Mouse (Mus musculus): ENCODE measurements around the gene Fam168a.

The Fam168a gene

DNA sequence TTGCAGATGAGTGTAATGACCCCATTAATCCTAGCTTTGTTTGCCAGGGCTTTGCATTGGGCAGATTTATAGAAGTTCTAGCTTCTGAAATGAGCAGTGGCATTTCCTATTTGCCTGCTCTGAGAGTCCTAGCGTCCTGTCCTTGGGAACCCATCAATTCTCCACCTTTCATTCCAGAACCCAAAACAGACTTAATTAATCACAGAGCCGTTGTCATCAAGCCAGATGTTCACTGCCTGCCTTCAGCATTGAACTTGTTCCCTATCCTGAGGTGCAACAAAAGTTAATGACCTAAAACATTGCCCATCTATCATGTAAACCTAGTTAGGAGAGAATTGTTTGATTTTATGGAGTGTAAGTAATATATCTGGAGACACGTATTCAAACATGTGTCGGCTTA is 79.0 kb downstream of the Fam168a start:
- no peak for DNase-seq

DNA sequence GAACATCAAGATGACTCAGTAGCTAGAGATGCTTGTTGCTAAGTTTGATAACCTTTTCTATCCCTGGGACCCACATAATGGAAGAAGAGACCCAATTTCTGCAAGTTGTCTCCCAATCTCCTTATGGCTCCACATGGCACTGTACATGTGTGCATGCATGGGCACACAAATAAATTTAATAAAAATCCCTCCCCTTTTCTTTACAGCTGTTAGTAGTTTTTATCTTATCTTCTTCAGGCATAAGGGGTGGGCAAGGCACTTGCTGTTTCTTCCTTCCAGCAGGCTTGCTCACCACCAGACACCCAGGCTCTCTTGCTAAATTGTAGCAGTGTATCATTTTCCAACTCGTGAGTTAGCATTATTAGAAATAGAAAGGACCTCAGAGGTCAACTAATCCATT is 79.6 kb downstream of the Fam168a start:
- DNase-seq: no peak

DNA sequence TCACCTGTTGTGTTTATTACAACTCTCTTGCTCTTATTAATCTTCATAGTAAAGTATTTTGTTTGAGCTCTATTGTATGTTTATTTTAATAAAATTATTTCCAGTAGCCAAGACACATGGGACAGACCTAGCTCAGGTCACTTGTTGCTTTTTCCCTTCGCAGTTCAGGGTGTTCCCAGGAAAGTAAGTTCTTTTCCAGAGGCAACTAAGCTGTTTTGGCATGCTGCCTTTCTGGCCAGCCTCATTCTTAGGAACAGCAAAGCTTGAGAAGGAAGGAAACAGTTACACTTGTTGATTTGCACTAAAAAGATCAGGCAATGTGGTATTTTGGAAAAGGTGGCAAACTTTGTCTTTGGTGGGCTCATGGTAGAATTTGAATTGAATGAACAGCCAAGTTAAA is 81.9 kb downstream of the Fam168a start:
- peak; percentile 17 for DNase-seq

DNA sequence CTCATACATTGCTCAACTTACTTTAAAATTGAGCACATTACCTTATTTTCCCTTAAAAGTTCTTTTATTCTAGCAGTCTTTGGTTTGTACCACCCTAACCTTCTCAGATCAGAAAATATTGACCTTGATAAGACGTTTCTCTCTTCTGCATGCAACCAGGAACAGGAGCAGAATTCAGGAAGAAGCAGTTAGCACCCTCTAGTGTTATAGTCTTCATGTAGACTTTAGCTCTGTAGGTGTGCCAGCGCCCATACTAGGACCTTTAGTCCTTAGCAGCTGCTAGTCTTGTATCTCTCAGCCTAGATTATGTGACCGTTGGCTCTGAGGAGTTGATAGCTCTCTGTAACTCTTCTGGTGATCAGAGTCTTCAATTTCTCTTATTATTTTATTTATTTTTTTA is 92.4 kb downstream of the Fam168a start:
- DNase-seq: no peak

DNA sequence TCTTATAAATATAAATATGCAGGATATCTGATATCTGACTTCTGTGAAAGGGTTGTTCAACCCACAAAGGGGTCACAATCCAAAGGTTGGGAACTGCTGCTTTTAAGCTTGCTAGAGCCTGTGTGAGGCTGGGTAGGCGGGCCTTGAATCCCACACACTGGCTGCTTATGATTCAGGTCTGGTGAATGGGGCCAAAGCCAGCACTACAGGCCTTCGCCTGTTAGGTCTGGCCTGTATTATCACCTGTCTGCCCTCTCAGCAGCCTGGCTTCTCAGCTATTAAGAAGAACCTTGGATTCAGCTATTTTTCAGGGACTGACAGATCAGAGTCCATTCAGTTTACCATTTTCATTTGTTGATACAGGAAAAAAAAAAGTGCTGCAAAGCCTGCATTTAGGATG is 99.0 kb downstream of the Fam168a start:
- no peak for DNase-seq

DNA sequence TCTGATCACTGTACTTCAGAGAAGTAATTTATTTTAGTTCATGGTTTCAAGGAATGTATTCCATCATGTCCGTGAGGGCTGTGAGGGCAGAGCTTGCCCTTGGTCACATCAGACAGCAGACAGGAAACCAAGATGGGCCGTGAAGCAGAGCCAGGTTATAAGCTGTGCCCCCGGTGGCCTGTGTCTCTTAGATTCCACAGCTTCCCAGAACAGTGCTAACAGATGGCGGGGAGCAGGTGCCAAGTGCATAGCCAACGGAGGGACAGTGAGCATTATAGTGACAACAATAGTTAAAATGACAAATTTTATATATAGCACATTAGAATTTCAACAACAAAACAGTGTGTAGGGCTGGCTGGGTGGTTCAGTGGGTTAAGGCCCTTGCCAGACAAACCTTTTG is 105.5 kb downstream of the Fam168a start:
- no peak for DNase-seq

DNA sequence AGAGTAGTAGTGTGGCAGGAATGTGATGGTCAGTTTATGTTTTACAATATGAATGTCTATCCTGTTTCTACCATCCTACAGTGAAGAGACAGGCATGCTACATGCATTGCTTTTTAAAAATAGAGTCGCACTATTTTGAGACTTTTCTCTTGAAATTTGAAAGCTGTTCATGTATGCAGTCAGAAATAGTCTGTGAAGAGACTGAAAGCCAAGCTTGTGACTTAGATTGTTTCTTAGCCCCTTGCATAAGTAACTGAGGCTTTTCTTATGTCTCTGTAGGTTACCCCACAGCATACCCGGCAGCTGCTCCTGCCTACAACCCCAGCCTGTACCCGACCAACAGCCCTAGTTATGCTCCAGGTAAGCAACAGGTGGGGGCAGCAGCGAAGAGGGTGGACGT is 106.2 kb downstream of the Fam168a start:
- DNase-seq: no peak

DNA sequence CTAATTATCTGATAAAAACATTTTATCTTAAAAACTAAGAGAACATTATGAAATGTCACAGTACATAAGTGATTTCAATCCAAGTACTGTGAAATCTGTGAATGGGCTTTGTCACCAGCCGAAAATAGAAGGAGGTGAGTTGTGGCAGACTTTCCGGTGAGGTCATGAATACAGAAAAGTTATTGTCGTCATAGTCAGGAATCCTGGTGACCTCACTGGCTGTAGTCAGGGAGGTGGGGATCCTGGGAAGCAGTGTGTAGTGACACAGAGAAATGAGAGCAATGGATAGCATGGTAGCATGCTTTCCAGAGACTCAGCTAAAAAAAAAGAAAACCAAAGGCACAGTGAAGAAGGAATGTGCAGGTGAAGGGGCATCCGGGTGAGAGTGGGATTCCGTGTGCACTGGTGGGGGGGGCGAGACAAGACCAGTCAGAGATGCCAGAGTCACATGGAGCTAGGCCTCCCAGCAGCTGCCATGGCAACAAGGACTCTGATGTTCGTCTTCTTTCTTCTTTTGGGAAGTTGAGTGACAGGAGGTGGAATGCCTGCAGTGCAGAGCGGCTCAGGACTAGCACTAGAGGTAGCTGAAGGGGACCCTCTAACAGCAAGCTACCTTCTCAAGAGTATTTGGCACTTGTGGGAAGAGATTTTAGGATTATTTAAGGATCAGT is 109.6 kb downstream of the Fam168a start:
- no peak for DNase-seq

DNA sequence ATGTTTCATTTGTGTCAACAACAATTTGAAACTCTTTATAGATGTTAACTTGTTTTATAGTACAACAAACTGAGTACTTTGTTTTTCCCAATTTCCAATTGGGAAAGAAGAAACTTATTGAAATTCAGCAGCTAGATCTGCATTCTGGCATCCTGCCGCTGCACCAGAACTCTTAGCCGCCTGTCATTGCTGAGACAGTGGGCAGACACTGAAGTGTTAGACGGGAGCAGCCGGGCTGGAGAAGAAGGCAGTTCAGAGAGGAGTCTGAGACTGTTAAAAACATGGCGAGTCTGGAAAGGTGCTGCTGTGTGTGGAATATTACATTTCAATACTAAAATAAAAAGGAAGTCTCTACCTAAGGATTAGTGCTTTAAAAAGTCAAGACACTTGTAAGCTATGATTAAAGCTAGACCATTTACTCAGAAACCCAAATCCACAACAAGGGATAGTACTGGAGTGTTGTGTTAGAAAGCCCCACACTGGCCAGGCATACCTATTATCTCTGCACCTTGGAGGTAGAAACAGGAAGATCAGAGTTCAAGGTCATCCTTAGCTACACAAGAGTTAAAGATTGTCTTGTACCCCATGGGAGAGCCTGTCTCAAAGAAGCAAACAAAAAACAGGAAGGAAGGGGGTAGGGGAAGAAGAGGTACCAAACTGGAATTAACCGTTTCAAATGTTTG is 110.5 kb downstream of the Fam168a start:
- no peak for DNase-seq

DNA sequence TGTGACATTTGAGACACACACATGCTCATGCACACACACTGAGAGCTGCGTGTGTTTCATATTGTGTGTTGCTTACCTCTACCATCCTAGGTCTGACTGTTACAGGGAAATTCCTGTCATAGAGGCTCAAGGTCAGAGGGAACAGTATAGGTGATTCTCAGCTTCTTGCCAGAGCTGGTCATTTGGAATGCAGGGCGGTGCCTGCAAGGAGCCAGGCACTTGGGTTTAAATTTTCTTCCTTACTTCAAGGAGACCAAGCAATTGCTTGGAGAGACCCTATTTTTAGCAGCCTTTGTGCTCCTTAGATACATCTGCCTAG is 111.0 kb downstream of the Fam168a start:
- DNase-seq: no peak

DNA sequence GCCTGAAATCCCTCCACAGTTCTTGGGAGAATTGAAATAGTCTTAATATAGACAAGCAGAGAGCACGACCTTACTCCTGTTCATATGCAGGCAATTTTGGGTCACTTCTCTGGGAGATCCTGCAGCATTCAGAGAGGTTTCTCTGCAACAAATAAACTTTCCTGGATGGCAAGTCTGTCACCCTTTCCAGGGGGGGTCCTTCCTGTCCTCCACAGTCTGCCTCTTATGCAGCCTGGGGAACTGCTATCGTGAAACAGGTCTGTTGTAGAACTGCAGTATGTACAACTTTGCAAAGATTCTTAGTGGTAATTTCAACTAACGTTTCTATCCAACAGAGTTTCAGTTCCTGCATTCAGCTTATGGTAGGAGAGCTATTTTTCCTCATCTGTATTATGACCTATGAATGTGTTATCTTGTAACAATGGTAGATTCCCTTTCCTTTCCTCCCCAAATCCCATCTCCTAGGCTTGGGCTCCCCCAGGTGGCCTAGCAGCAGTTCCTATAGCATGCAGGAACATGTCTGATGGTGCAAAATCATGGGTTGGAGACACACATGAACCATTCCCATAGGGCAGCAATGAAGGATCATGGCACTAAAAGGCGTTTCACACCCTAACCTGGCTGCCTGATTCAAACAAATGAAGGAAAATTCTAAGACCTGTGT is 112.1 kb downstream of the Fam168a start:
- DNase-seq: no peak

DNA sequence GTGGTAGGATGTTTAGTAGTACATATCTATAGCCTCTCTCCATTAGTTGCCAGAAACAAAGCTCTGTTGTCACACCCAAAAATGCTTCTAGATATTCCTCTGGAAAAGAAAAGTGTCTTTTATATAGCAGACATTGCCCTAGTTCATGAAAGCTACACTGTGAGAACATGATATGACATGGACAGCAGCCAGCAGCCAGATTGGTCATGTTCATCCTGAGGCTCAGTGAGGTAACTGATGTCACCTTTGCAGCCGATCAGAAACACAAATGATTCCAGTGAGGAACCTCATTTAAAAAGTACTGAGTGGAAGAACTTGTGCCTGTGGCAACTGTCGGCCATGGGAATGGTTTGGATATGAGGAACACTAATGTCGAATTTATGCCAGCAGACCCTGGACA is 118.2 kb downstream of the Fam168a start:
- no peak for DNase-seq

DNA sequence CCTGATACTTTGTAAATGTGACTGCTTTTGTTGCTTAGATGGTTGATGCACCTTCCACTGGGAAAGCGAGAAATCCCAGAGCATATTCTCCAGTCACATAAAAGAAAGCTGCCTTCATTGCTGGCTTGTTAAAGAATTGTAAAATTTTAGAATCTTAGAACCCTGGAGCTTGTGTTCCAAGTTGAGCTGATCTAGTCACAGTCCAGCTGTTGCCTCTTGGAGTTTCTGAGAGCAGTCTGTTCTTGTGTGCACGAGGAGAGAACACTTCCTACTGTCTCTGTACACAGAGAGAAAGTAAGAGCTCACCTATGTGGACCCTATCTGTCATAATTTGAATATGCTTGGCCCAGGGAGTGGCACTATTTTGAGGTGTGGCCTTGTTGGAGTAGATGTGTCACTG is 122.1 kb downstream of the Fam168a start:
- DNase-seq: no peak

DNA sequence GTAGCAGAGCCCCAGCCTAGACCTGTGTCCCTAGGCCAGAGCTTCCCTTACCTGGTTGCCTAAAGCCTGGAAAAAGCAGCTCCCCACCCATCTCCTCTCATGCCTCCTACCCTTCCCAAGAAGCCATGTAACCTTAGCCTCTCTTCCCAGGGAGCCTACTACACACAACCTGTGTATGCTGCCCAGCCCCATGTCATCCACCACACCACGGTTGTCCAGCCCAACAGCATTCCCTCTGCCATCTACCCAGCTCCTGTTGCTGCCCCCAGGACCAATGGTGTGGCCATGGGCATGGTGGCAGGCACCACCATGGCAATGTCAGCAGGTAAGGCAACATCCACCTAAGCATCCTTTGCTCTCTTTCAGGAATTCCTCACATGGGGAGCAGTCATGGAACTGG is 127.4 kb downstream of the Fam168a start:
- DNase-seq: no peak

DNA sequence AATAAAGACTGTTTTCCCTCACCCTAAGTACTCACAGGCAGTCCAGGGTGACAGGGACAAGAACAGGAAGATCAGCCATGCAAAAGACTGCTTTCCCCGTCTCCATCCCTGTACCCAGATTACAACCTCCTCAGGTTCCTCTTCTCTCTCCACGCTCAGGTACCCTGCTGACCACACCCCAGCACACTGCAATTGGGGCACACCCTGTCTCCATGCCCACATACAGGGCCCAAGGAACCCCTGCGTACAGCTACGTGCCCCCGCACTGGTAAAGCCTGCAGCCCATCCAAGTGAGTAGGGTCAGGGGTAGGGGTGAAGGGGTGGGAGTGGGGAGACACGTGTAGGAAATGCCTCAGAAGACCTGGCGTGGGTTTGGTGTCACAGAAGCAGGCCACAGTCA is 128.7 kb downstream of the Fam168a start:
- DNase-seq: no peak

DNA sequence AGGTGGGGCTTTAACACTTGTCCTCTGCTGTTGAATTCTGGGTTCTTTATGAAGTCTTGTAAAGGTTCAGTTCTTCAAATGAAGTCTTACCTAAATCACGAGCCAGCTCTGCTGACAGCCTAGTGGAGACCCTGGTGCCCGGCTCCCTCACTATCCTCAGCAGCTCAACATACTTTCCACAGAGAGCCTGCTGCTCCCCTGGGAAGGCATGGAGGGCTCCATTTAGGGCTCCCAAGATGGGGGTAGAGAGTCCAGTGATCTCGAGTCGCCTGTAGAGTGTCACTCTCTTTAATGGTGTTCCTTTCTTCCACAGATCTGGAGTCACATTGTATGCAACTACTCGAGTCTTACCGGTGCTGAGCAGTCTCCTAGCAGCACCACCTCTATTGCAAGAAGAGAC is 129.3 kb downstream of the Fam168a start:
- no peak for DNase-seq

DNA sequence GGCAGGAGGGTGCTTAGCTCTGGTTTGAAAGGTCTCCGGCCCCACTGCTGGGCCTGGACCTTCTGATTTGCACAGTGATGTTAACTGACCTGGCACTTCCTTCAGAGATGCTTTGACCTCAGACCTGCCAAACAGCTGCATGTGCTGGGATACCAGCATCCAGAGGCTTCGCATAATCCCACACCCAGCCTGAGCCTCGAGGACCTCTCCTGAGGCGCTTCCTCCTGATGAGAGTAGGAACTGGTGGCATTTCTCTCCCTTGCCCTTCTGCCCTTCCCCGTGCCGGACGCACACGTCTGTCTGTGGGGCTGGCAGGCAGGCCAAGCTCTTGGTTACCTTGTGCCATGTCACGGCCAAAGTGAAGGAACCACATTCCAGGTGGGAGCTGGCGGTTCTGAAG is 130.2 kb downstream of the Fam168a start:
- no peak for DNase-seq

DNA sequence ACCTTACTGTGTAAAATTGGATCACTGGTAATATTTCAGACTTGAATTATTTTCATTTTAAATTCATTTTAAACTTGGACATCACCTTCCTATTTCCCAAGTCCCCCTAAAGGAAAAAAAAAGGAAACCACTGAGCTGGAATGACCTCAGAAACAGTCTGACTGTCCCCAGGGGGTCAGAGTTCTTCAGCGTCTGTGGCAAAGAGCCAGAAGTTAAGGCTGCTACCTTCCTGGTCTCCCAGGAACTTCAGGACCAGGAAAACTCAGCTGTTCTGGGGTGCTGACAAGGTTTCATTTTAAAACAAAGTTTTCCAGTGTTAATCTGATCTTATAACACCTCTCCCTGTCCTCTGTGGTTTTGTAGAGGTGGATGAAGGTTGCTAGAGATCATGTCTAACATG is 131.3 kb downstream of the Fam168a start:
- peak; percentile 41 for DNase-seq

DNA sequence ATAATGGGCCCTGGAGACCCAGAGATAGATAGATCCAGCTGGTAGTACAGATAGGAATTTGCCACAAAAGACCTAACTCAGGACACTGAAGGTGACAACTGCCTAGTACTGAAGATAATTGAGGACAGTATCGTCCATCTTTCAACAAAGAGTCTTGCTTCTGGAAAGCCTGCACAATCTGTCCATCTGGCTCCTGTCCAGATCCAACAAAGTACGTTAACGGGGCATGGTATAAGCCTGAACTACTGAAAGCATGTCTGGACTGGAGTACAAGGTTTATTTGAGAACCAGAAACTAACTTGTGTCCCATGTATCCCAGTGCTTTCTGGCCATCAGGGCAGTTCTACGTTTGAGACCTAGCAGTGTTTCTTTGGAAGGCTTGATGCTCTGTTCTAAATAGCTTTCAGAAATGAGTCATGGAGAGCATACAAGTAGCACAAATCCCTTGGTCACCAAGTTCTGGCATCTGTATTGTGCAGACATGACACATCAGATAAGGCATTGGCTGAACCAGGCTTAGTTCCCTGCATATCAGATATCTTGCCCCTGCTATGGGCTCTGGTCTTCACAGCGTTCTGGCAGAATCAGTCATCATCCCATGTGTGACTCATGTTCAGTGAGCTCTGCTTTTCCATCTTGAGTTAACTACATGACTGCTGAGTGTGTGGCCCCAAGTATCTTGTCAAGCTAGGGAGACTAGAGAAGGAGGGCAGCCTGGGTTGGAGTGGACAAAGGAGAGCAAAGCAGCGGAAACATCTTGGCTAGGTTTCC is 133.4 kb downstream of the Fam168a start:
- DNase-seq: no peak

DNA sequence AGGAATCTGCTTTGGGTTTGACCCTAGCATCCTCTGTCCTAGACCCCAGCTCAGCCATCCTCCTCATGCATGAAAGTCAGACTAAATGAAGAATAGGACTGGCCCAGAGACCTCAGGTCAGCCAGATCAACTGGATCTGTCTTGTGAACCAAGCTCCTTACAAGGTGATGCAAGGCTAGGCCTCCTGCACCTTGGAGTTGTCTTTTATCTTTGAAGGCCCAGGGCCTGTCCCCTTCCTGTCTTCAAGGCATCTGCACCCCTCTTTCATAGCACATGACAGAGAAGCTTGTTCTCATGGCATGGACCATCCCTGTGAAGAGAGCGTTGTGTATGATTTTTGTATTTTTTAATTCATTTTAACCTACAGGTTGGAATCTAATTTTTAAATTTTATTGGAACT is 134.5 kb downstream of the Fam168a start:
- DNase-seq: no peak

DNA sequence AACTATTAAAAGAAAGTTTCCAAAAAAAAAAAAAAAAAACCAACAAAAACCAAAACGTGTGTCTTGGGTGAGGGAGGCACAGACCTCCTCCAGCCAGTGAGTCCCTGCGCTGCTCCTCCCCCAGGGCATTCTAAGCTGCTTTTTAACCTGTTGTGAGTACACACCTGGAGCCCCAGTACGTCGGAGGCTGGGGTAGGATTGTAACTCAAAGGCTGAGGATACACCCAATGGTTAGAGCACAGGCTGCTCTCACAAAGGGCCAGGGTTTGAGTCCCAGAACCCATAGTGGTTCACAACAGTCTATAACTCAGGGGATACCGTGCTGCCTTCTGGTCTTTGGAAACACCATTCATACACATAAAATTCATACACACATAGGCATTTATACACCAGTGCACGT is 135.2 kb downstream of the Fam168a start:
- no peak for DNase-seq

DNA sequence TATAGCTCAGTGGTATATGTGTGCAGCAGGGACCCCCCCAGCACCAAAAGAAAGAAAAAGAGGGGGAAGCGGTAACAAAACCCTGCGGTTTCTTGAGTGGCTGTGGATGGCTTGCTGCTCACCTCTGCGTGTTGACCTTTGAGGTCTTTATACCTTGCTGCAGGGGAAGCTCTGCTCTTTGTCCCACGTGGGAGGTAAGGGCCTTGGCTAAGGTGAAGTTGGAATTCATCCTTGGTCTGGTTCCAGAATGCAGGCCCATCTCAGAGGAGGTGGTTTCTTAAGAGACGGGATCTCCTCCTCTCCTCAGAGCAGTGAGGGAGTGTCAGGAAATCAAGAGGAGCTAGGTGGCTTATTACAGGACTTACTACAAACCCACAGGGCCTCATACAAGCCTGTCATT is 135.7 kb downstream of the Fam168a start:
- DNase-seq: no peak

DNA sequence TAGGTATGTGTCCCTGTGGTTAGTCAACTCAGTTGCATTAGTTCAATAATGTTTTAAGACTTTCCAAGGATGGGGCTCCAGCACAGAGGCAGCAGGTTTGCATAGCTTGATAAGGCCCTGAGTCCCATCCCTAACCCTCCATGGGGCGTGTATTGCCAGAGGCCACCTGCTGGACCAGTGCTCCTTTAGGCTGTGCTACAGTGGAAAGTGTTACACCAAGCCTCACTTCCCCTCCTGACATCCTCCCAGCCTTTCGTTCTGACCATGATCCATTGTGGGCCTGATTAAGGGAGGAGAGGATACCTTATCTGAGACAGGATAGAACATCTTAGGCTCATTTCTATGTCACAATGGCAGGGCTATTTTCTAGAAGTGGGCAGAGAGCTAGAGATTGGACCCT is 137.4 kb downstream of the Fam168a start:
- no peak for DNase-seq

Data from kidney, adult 18-20 months (tissue).